Mouse (Mus musculus): ENCODE data around the gene 4932438H23Rik. TPM values are rescaled to one million over a fixed set of nuclear protein-coding genes. Genes with fewer than 3 reads are reported as not detected.

The 4932438H23Rik gene
- polyA plus RNA-seq, 1 experiment from 2014 or later = 0.60 TPM

- H3K9ac ChIP-seq (replicated peaks) = no peak overlapping the region
- H3K4me3 ChIP-seq = no peak overlapping the region
- H3K4me2 ChIP-seq (replicated peaks) = no peak overlapping the region
- H3K36me3 ChIP-seq = no peaks in the 10 kb centered on the region
- H3K27ac ChIP-seq (replicated peaks) = no peak overlapping the region
- no peak for ATAC-seq (replicated peaks)
- H3K9me3 ChIP-seq = no peaks in the 10 kb centered on the region
- H3K4me1 ChIP-seq = peaks cover 5% of the 10 kb centered on the region
- no peaks in the 10 kb centered on the region for H3K27me3 ChIP-seq
- WGBS = 91% methylated on average over 1 of the region's 1 CpGs
Observed at GRCm38 (mm10) chr16:91072256-91072655, 22.7 kb downstream of the 4932438H23Rik start.

GRCm38 (mm10) chr16:91068969-91069368 lies 26.0 kb downstream of the 4932438H23Rik start:
- no peak for ATAC-seq (replicated peaks)
- H3K4me3 ChIP-seq = no peak overlapping the region
- no peaks in the 10 kb centered on the region for H3K36me3 ChIP-seq
- peaks cover 5% of the 10 kb centered on the region for H3K4me1 ChIP-seq
- no peaks in the 10 kb centered on the region for H3K9me3 ChIP-seq
- H3K4me2 ChIP-seq (replicated peaks) = peak overlapping the region; percentile 21; the same call in 1 of the 2 replicates
- H3K27ac ChIP-seq (replicated peaks) = no peak overlapping the region
- 18% methylated on average over 12 of the region's 12 CpGs for WGBS
- H3K27me3 ChIP-seq = no peaks in the 10 kb centered on the region
- H3K9ac ChIP-seq (replicated peaks) = no peak overlapping the region; the same call in 1 of the 2 replicates

GRCm38 (mm10) chr16:91067122-91067521 lies 27.8 kb downstream of the 4932438H23Rik start:
- H3K9me3 ChIP-seq = no peaks in the 10 kb centered on the region
- 100% methylated on average over 1 of the region's 1 CpGs for WGBS

GRCm38 (mm10) chr16:91064583-91065365 lies 30.1 kb downstream of the 4932438H23Rik start:
- Histone ChIP-seq H3K36me3 (no peaks in the 10 kb centered on the region), H3K27ac (replicated peaks) (no peak overlapping the region), H3K9ac (replicated peaks) (no peak overlapping the region), H3K4me1 (peaks cover 5% of the 10 kb centered on the region), H3K27me3 (no peaks in the 10 kb centered on the region), H3K9me3 (no peaks in the 10 kb centered on the region), H3K4me3 (no peak overlapping the region), H3K4me2 (replicated peaks) (no peak overlapping the region)
- no peak for ATAC-seq (replicated peaks)
- WGBS = 85% methylated on average over 12 of the region's 12 CpGs

More at GRCm38 (mm10) chr16:91067122-91067521, 27.8 kb downstream of the 4932438H23Rik start:
- H3K27ac ChIP-seq (replicated peaks) = no peak overlapping the region
- H3K4me2 ChIP-seq (replicated peaks) = no peak overlapping the region
- H3K27me3 ChIP-seq = no peaks in the 10 kb centered on the region
- no peaks in the 10 kb centered on the region for H3K36me3 ChIP-seq
- H3K9ac ChIP-seq (replicated peaks) = no peak overlapping the region
- H3K4me1 ChIP-seq = peaks cover 5% of the 10 kb centered on the region
- H3K4me3 ChIP-seq = no peak overlapping the region
- ATAC-seq (replicated peaks) = no peak

- Histone ChIP-seq H3K27me3 (no peaks in the 10 kb centered on the region), H3K36me3 (no peaks in the 10 kb centered on the region), H3K9me3 (no peaks in the 10 kb centered on the region), H3K9ac (replicated peaks) (no peak overlapping the region), H3K4me3 (no peak overlapping the region), H3K4me1 (peaks cover 2% of the 10 kb centered on the region; the same call in 1 of the 2 replicates), H3K4me2 (replicated peaks) (no peak overlapping the region), H3K27ac (replicated peaks) (no peak overlapping the region)
- 95% methylated on average over 10 of the region's 10 CpGs for WGBS
- ATAC-seq (replicated peaks) = no peak
Observed at GRCm38 (mm10) chr16:91063786-91064185, 31.1 kb downstream of the 4932438H23Rik start.

GRCm38 (mm10) chr16:91061531-91062318 lies 33.2 kb downstream of the 4932438H23Rik start:
- H3K4me2 ChIP-seq (replicated peaks) = no peak overlapping the region
- ATAC-seq (replicated peaks) = no peak
- H3K4me3 ChIP-seq = no peak overlapping the region
- no peak overlapping the region for H3K27ac ChIP-seq (replicated peaks)
- no peak overlapping the region for H3K9ac ChIP-seq (replicated peaks)
- 88% methylated on average over 13 of the region's 13 CpGs for whole genome bisulfite sequencing
- no peaks in the 10 kb centered on the region for H3K9me3 ChIP-seq
- H3K4me1 ChIP-seq = no peaks in the 10 kb centered on the region
- no peaks in the 10 kb centered on the region for H3K36me3 ChIP-seq
- H3K27me3 ChIP-seq = no peaks in the 10 kb centered on the region

GRCm38 (mm10) chr16:91057741-91058140 lies 37.2 kb downstream of the 4932438H23Rik start:
- Histone ChIP-seq H3K27me3 (no peaks in the 10 kb centered on the region), H3K27ac (replicated peaks) (no peak overlapping the region), H3K36me3 (no peaks in the 10 kb centered on the region), H3K9me3 (no peaks in the 10 kb centered on the region), H3K4me3 (no peak overlapping the region), H3K4me1 (peaks cover 3% of the 10 kb centered on the region), H3K4me2 (replicated peaks) (no peak overlapping the region), H3K9ac (replicated peaks) (no peak overlapping the region)
- WGBS = 81% methylated on average over 6 of the region's 6 CpGs
- no peak for ATAC-seq (replicated peaks)

GRCm38 (mm10) chr16:91057261-91057660 lies 37.7 kb downstream of the 4932438H23Rik start:
- Histone ChIP-seq H3K9ac (replicated peaks) (no peak overlapping the region), H3K36me3 (no peaks in the 10 kb centered on the region), H3K4me1 (peaks cover 3% of the 10 kb centered on the region), H3K27me3 (no peaks in the 10 kb centered on the region), H3K4me3 (no peak overlapping the region), H3K4me2 (replicated peaks) (no peak overlapping the region), H3K27ac (replicated peaks) (no peak overlapping the region), H3K9me3 (no peaks in the 10 kb centered on the region)
- 95% methylated on average over 4 of the region's 4 CpGs for WGBS
- ATAC-seq (replicated peaks) = no peak

GRCm38 (mm10) chr16:91056043-91056821 lies 38.7 kb downstream of the 4932438H23Rik start:
- Histone ChIP-seq H3K4me2 (replicated peaks) (no peak overlapping the region), H3K4me1 (peaks cover 3% of the 10 kb centered on the region), H3K27me3 (no peaks in the 10 kb centered on the region), H3K9ac (replicated peaks) (no peak overlapping the region), H3K9me3 (no peaks in the 10 kb centered on the region), H3K36me3 (no peaks in the 10 kb centered on the region), H3K4me3 (no peak overlapping the region), H3K27ac (replicated peaks) (no peak overlapping the region)
- 50% methylated on average over 16 of the region's 16 CpGs for WGBS
- no peak for ATAC-seq (replicated peaks)

GRCm38 (mm10) chr16:91055150-91055549 lies 39.8 kb downstream of the 4932438H23Rik start:
- no peaks in the 10 kb centered on the region for H3K36me3 ChIP-seq
- H3K9ac ChIP-seq (replicated peaks) = no peak overlapping the region
- 84% methylated on average over 5 of the region's 5 CpGs for WGBS
- no peaks in the 10 kb centered on the region for H3K9me3 ChIP-seq
- no peak overlapping the region for H3K4me3 ChIP-seq
- no peak overlapping the region for H3K4me2 ChIP-seq (replicated peaks)
- no peaks in the 10 kb centered on the region for H3K27me3 ChIP-seq
- ATAC-seq (replicated peaks) = no peak
- no peak overlapping the region for H3K27ac ChIP-seq (replicated peaks)
- peaks cover 3% of the 10 kb centered on the region for H3K4me1 ChIP-seq

- Histone ChIP-seq H3K36me3 (no peaks in the 10 kb centered on the region), H3K4me1 (peaks cover 3% of the 10 kb centered on the region), H3K4me3 (no peak overlapping the region), H3K9me3 (no peaks in the 10 kb centered on the region), H3K4me2 (replicated peaks) (no peak overlapping the region), H3K9ac (replicated peaks) (no peak overlapping the region), H3K27me3 (no peaks in the 10 kb centered on the region), H3K27ac (replicated peaks) (no peak overlapping the region)
- no peak for ATAC-seq (replicated peaks)
- 45% methylated on average over 8 of the region's 8 CpGs for WGBS
Observed at GRCm38 (mm10) chr16:91053599-91053998, 41.3 kb downstream of the 4932438H23Rik start.

GRCm38 (mm10) chr16:91045511-91045910 lies 49.4 kb downstream of the 4932438H23Rik start:
- no peak overlapping the region for H3K9ac ChIP-seq (replicated peaks)
- H3K4me1 ChIP-seq = peaks cover 33% of the 10 kb centered on the region
- no peaks in the 10 kb centered on the region for H3K9me3 ChIP-seq
- ATAC-seq (replicated peaks) = no peak
- 57% methylated on average over 8 of the region's 8 CpGs for WGBS
- H3K36me3 ChIP-seq = peaks cover 8% of the 10 kb centered on the region
- H3K4me3 ChIP-seq = 0 out of 2 replicates have a peak overlapping the region, but pooled peaks have one; percentile 97
- H3K27ac ChIP-seq (replicated peaks) = no peak overlapping the region
- no peaks in the 10 kb centered on the region for H3K27me3 ChIP-seq
- H3K4me2 ChIP-seq (replicated peaks) = no peak overlapping the region

Measured in forebrain, embryonic 15.5 days (tissue).